Mouse (Mus musculus): ENCODE results near the gene Mef2c. TPM values are rescaled to one million over a fixed set of nuclear protein-coding genes. Genes with fewer than 3 reads are reported as not detected.
A peak's percentile ranks its signal among the peaks of the same experiment; 100 is the strongest.

Mef2c gene
- total RNA-seq, 2 experiments from 2014 or later = 88.2 to 97.3 TPM

DNA sequence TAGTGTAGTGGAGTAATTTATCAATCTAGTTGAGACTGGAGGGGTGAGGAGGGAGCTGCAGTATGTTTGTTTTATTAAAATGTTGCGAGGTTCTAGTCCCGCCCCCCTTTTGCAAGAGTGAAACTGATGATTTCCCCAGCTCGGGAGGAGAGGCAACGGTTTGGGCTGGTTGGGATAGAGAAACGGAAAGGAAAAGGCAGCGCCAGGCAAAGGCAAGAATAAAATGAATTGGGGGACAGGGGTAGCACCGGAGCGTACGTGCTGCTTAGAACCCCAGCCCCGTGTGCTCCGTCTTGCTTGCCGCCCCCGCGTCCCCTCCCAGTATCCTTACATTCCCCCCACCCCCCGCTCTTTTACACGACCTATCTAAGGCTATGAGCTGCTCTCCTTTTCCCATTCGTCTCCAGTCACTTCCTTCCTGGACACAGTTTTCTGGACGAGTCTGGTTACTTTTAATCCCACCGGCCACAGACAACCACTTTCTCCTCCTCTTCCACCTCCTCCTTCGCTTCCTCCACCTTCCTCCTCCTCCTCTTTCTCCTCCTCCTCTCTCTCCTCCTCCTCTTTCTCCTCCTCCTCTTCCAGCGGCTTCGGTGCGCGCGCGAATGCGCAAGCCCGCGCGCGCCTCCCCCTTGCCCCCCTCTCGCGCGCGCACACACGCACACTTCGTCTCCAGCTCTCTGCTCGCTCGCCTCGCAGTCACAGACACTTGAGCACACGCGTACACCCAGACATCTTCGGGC, 20.5 kb downstream of the Mef2c start:
- ATAC-seq (replicated peaks; ENCODE audit: poor library complexity, severe bottlenecking) = peak; percentile 71

DNA sequence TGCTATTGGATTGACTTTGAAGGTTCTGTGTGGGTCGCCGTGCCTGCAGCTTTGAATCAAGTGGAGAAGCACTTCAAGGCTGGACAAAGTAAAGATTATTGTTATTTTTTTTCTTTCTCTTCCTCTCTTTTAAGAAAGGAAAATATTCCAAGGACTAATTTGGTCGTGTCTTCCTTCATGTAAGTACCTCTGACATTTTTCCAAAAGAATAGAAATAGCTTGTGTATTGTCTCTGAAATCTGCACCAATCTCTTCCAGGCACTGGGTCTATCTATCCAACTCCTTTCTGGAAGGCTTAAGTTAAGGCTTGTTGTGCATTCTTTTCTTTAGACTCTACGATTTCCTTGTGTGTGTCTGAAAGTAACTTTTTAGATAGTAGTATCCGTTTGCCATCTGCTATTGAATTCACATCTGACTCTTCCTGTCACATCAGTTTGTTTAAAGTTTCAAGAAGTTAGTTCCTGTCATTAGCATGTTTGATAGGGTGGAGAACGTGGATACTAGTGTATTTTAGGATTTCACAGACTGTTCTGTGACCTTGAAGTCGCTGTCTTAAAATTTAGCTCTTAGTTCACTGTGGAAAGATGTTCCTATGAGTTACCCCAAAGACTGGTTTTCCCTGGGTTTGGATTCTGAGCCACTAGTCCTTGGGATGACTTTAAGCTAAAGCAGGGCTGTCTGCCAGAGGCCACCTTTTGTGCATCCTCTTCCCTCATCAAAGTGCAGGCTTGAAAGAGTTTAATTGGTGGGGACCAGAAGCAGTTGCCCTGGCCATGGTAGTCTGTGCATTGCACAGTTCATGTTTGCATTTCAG, 21.3 kb downstream of the Mef2c start:
- 0 out of 2 replicates have a peak, but pooled peaks have one; percentile 9 for ATAC-seq (replicated peaks; ENCODE audit: poor library complexity, severe bottlenecking)

DNA sequence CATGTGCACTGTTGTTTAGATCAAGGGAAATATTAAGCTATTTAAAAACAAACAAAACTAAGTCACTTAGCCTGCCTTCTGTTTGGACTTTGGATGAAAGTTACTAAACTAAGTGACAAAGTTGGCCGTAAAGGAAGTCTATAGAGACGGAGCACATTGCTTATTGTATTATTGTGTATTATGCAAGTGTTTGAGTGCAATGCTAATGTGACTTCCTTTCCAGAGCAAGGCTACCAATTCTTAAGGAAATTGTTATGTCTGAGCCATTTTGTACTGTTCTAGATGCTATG, 21.8 kb downstream of the Mef2c start:
- ATAC-seq (replicated peaks; ENCODE audit: poor library complexity, severe bottlenecking) = peak; percentile 23

GRCm38 (mm10) chr13:83526066-83526465, 22.2 kb downstream of the Mef2c start:
- ATAC-seq (replicated peaks; ENCODE audit: poor library complexity, severe bottlenecking) = no peak

GRCm38 (mm10) chr13:83527921-83528320, 24.1 kb downstream of the Mef2c start:
- ATAC-seq (replicated peaks; ENCODE audit: poor library complexity, severe bottlenecking) = no peak

DNA sequence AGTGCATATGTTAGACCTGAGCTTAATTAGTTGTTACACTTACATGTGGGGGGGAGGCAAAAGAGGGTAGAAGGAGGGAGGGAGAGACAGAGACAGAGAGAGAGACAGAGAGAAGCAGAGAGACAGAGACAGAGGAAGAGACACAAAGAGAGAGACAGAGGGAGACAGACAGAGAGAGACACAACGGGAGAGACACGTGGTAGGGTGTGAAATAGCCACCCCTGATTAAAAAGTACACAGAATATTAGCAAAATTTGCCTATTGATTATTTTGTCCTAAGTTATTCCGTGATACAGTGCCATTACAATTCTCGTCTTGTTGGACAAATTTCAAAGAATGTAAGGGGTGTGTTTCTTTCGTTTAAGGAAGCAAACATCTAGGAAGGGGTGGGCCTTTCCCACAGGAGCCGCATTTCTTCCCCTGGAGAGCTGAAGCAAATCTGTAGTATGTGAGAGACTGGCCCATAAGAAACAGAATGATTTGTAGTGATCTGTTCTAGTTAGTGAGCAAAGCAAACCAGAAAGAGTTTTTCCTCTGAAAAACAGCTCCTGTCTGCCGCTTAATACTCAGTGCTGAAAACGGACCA, 26.0 kb downstream of the Mef2c start:
- ATAC-seq (replicated peaks; ENCODE audit: poor library complexity, severe bottlenecking) = no peak

GRCm38 (mm10) chr13:83530889-83531288, 27.1 kb downstream of the Mef2c start:
- no peak for ATAC-seq (replicated peaks; ENCODE audit: poor library complexity, severe bottlenecking)

DNA sequence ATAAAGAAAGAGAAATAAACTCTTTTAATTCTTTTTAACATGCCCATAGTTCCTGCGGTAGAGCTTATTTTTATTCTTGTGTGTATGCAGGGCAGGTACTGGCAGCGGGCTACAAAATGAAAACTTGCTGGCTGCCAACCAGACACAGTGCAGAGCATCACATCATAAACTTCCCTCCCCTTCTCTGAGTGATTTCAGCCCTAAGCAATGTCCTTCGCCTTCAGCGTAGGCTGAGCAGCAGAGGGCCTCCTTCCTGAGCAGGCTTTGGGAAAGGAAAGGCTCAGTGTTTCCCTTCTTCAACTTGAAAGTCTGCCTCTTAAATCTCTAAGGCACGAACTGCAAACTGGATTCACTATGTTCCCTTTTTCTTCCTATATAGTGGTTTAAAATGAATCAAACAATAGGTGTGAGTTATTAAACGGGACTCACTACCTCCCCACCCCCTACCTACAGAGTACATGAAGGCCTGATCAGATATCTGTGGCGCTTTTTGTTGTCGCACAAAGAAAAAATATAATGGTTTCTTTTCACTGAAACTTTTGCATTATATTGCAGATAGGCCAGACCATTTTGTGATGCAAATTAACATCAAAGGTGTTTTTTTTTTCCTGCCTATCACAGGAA, 28.2 kb downstream of the Mef2c start:
- ATAC-seq (replicated peaks; ENCODE audit: poor library complexity, severe bottlenecking) = peak; percentile 69

DNA sequence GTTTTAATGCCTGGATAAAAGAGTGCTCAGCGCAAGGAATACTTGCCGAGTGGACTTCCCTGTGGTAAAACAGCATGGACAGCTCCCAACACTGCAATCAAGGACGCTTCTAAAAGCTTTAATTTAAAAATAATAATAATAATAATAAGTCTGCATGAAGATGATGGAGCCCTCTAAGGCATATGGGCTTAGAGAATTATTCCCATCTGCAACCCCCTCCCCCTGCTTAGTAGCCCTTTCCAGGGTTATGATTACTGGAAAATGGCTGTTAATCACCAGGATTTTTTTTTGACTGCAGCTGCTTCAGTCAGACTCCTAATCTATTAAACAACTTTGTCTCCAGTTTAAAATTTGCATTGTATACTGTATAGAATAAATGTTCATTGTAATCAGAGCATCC, 32.5 kb downstream of the Mef2c start:
- no peak for ATAC-seq (replicated peaks; ENCODE audit: poor library complexity, severe bottlenecking)

DNA sequence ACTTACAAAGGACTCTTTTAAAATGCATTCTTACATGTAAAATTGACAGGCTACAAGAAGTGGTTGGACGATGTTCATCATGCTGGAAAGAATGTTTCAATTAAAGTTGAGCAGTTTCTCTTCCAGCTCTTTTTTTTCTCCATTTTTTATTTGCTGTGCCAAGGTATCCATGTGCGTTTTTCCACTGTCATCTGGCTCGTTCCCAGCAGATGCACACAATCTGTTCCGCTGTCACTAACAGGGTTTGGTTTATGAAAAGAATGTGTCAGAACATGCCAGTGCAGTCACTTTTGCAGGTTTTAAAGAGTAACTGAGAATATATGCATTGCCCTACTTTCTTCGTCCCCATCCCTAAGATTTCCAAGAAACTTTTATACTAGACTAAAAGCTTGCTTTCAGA, 33.3 kb downstream of the Mef2c start:
- no peak for ATAC-seq (replicated peaks; ENCODE audit: poor library complexity, severe bottlenecking)

DNA sequence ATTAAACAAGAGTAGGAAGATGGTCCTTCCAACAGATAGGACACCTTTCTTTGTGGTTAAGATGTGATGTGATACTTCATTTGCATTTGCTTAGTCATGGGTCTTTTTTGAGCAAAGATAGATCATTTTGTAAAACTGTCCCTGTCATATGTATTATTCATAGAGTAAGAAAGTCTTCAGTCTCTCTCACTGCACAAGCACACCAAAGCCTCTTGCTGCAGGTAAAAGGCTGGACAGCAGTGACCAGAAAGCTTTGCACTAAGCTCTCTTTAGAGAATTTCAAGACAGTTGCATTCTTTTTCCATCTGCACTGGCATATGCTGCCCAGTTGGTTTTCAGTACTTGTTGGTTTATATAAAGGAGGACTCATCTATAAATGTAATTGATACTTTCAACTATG, 36.1 kb downstream of the Mef2c start:
- no peak for ATAC-seq (replicated peaks; ENCODE audit: poor library complexity, severe bottlenecking)

GRCm38 (mm10) chr13:83542666-83543065, 38.8 kb downstream of the Mef2c start:
- no peak for ATAC-seq (replicated peaks; ENCODE audit: poor library complexity, severe bottlenecking)

DNA sequence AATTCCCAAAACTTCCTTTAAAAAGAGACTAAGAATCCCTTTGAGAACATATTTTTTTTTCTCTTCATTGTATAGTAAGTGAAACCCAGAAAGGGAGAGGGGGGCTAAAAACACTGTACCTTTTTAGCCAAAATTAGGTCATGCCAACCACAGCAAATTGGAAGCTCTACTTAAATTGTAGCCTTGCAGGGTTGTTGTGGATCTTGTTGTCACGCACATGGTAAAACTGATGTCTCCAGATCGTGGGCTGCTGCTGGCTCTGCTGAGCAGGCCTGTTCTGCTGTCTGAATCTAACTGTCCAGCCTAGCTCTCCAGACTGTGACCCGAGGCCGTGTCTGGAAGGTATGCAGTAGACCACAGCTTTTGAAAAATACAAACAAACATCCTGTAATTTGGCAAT, 40.9 kb downstream of the Mef2c start:
- ATAC-seq (replicated peaks; ENCODE audit: poor library complexity, severe bottlenecking) = no peak

DNA sequence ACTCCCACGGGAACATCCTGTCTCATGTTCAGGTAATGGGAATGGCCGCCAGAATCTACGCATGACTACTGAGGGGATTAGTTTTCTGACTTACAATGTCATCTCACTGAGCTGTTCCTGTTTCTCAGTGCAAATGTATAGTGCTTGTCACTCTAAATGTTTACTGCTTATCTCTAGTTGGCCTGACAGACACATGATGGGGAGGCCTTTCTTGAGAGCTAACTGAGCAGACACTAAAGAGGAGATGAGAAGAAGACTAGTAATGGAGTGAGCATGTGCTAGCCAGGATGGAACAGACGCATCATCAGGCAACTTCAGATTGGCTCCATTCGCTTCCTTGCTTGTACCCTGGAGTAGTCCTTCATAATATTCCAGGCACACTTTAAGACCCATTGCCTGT, 43.0 kb downstream of the Mef2c start:
- ATAC-seq (replicated peaks; ENCODE audit: poor library complexity, severe bottlenecking) = no peak

GRCm38 (mm10) chr13:83551259-83551658, 47.4 kb downstream of the Mef2c start:
- ATAC-seq (replicated peaks; ENCODE audit: poor library complexity, severe bottlenecking) = no peak

GRCm38 (mm10) chr13:83552051-83552450, 48.2 kb downstream of the Mef2c start:
- no peak for ATAC-seq (replicated peaks; ENCODE audit: poor library complexity, severe bottlenecking)

- ATAC-seq (replicated peaks; ENCODE audit: poor library complexity, severe bottlenecking) = no peak
Measured at GRCm38 (mm10) chr13:83563261-83563660, 59.4 kb downstream of the Mef2c start.

GRCm38 (mm10) chr13:83565732-83566131, 61.9 kb downstream of the Mef2c start:
- ATAC-seq (replicated peaks; ENCODE audit: poor library complexity, severe bottlenecking) = peak; percentile 27; the same call in 1 of the 2 replicates

DNA sequence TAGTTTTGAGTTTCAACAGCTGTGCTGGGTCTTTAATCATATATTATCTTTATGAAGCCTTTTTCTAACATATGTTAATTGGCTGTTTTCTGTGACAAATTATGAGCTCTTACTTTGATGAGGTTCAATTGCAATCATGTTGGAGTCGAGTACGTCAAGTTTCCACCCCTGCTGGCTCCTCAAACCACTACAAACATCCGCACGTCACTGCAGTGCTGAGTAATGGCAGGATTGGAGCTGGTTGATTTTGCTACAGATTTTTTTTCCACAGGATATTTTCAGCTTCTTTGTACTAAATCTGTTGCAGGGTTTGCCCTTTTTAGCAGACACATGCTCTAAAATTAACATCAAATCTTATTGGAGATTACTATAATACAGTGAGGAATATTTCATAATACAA, 62.3 kb downstream of the Mef2c start:
- ATAC-seq (replicated peaks; ENCODE audit: poor library complexity, severe bottlenecking) = peak; percentile 38; the same call in 1 of the 2 replicates

- ATAC-seq (replicated peaks; ENCODE audit: poor library complexity, severe bottlenecking) = no peak
Measured at GRCm38 (mm10) chr13:83566834-83567534, 63.1 kb downstream of the Mef2c start.

All from granulocyte monocyte progenitor cell, adult 5-6 weeks (primary cell).